Mouse (Mus musculus): ENCODE data around the gene Gm13279.
"Not testable (repeated sequence)": the region's sequence is repeated elsewhere in the genome, so short reads cannot be mapped to it uniquely, and the experiment has no call there.

GRCm38 (mm10) chr4:88785409-88785808, 11.8 kb upstream of the Gm13279 start, which contains the start of gene Gm13276:
- TF ChIP-seq CTCF (conservative IDR thresholded peaks at IDR 0.05; ENCODE audit: insufficient read depth, insufficient read length, low read depth, low read length); POLR2A (IDR thresholded peaks at IDR 0.05; ENCODE audit: low read depth, low read length): not testable (repeated sequence)
